Mouse (Mus musculus): Measurements from ENCODE around the gene Amer2. TPM values are rescaled to one million over a fixed set of nuclear protein-coding genes. Genes with fewer than 3 reads are reported as not detected.
"Not testable (repeated sequence)": the region's sequence is repeated elsewhere in the genome, so short reads cannot be mapped to it uniquely, and the experiment has no call there.

Gene Amer2
- total RNA-seq (2018; cell fraction: chromatin; rRNA removed), result under 1 TPM in 2 of 26 experiments, not detected in 24; 0.11 to 0.13 TPM
- total RNA-seq (2018; cell fraction: cytosol; rRNA removed), result under 1 TPM in 5 of 26 experiments, not detected in 21; under 0.01 to 0.10 (median 0.05) TPM
- under 1 TPM in 5 of 26 experiments, not detected in 21; 0.06 to 0.24 (median 0.15) TPM for total RNA-seq (2018; cell fraction: nucleus; rRNA removed)
- polyA plus RNA-seq (2018), result not detected in 3 replicates

GRCm38 (mm10) chr14:60372821-60373309 is at the start of gene Amer2:
TSS of gene Amer2 (plus strand) at chr14:60373259.
- Histone ChIP-seq H3K27ac (no peak within 1 kb of the TSS), H3K4me3 (ENCODE audit: inconsistent target) (no peak within 1 kb of the TSS), H3K36me3 (ENCODE audit: inconsistent target) (no peaks in the 10 kb centered on the region), H3K79me2 (ENCODE audit: inconsistent target) (no peaks in the 10 kb centered on the region)
- WGBS (ENCODE audit: missing documents), result 50% methylated on average over 1 of the region's 1 CpGs

- not testable (repeated sequence) for H3K36me3 ChIP-seq (ENCODE audit: inconsistent target); H3K79me2 ChIP-seq (ENCODE audit: inconsistent target); H3K27ac ChIP-seq; H3K4me3 ChIP-seq (ENCODE audit: inconsistent target)
- WGBS (ENCODE audit: missing documents), result 95% methylated on average over 5 of the region's 5 CpGs
These were observed 33.1 kb upstream of the Amer2 start for GRCm38 (mm10) chr14:60340001-60340400.

- H3K27ac ChIP-seq, result no peak overlapping the region
- H3K4me3 ChIP-seq (ENCODE audit: inconsistent target), result no peak overlapping the region
- no peaks in the 10 kb centered on the region for H3K36me3 ChIP-seq (ENCODE audit: inconsistent target)
- no peaks in the 10 kb centered on the region for H3K79me2 ChIP-seq (ENCODE audit: inconsistent target)
- 82% methylated on average over 4 of the region's 4 CpGs for WGBS (ENCODE audit: missing documents)
These were observed 32.5 kb upstream of the Amer2 start for GRCm38 (mm10) chr14:60340570-60340969.

GRCm38 (mm10) chr14:60345326-60345876 is 27.7 kb upstream of the Amer2 start:
- Histone ChIP-seq H3K27ac (no peak overlapping the region), H3K79me2 (ENCODE audit: inconsistent target) (no peaks in the 10 kb centered on the region), H3K36me3 (ENCODE audit: inconsistent target) (no peaks in the 10 kb centered on the region), H3K4me3 (ENCODE audit: inconsistent target) (no peak overlapping the region)
- 86% methylated on average over 6 of the region's 6 CpGs for WGBS (ENCODE audit: missing documents)

GRCm38 (mm10) chr14:60358347-60358746 is 14.7 kb upstream of the Amer2 start:
- H3K36me3 ChIP-seq (ENCODE audit: inconsistent target), result no peaks in the 10 kb centered on the region
- H3K4me3 ChIP-seq (ENCODE audit: inconsistent target), result no peak overlapping the region
- 91% methylated on average over 5 of the region's 5 CpGs for WGBS (ENCODE audit: missing documents)
- H3K27ac ChIP-seq, result no peak overlapping the region
- no peaks in the 10 kb centered on the region for H3K79me2 ChIP-seq (ENCODE audit: inconsistent target)

GRCm38 (mm10) chr14:60361380-60362212 is 11.5 kb upstream of the Amer2 start:
- H3K79me2 ChIP-seq (ENCODE audit: inconsistent target), result no peaks in the 10 kb centered on the region
- 90% methylated on average over 9 of the region's 9 CpGs for WGBS (ENCODE audit: missing documents)
- no peak overlapping the region for H3K27ac ChIP-seq
- no peaks in the 10 kb centered on the region for H3K36me3 ChIP-seq (ENCODE audit: inconsistent target)
- no peak overlapping the region for H3K4me3 ChIP-seq (ENCODE audit: inconsistent target)

- Histone ChIP-seq H3K79me2 (ENCODE audit: inconsistent target) (no peaks in the 10 kb centered on the region), H3K27ac (no peak overlapping the region), H3K4me3 (ENCODE audit: inconsistent target) (no peak overlapping the region), H3K36me3 (ENCODE audit: inconsistent target) (no peaks in the 10 kb centered on the region)
- WGBS (ENCODE audit: missing documents), result 94% methylated on average over 1 of the region's 1 CpGs
These were observed 6.3 kb upstream of the Amer2 start for GRCm38 (mm10) chr14:60366729-60367128.

GRCm38 (mm10) chr14:60368769-60369666 is 4.0 kb upstream of the Amer2 start:
- no peaks in the 10 kb centered on the region for H3K79me2 ChIP-seq (ENCODE audit: inconsistent target)
- H3K36me3 ChIP-seq (ENCODE audit: inconsistent target), result no peaks in the 10 kb centered on the region
- H3K4me3 ChIP-seq (ENCODE audit: inconsistent target), result no peak overlapping the region
- H3K27ac ChIP-seq, result no peak overlapping the region
- 92% methylated on average over 9 of the region's 9 CpGs for WGBS (ENCODE audit: missing documents)

GRCm38 (mm10) chr14:60369667-60370315 is 3.3 kb upstream of the Amer2 start:
- no peaks in the 10 kb centered on the region for H3K79me2 ChIP-seq (ENCODE audit: inconsistent target)
- H3K4me3 ChIP-seq (ENCODE audit: inconsistent target), result no peak overlapping the region
- no peak overlapping the region for H3K27ac ChIP-seq
- no peaks in the 10 kb centered on the region for H3K36me3 ChIP-seq (ENCODE audit: inconsistent target)
- WGBS (ENCODE audit: missing documents), result 85% methylated on average over 5 of the region's 5 CpGs

GRCm38 (mm10) chr14:60377107-60377506 is 4.0 kb downstream of the Amer2 start:
- H3K4me3 ChIP-seq (ENCODE audit: inconsistent target), result no peak overlapping the region
- no peaks in the 10 kb centered on the region for H3K36me3 ChIP-seq (ENCODE audit: inconsistent target)
- H3K79me2 ChIP-seq (ENCODE audit: inconsistent target), result no peaks in the 10 kb centered on the region
- WGBS (ENCODE audit: missing documents), result 89% methylated on average over 2 of the region's 2 CpGs
- no peak overlapping the region for H3K27ac ChIP-seq

- 65% methylated on average over 10 of the region's 10 CpGs for WGBS (ENCODE audit: missing documents)
- Histone ChIP-seq H3K79me2 (ENCODE audit: inconsistent target) (no peaks in the 10 kb centered on the region), H3K4me3 (ENCODE audit: inconsistent target) (no peak overlapping the region), H3K36me3 (ENCODE audit: inconsistent target) (no peaks in the 10 kb centered on the region), H3K27ac (no peak overlapping the region)
These were observed 4.5 kb downstream of the Amer2 start for GRCm38 (mm10) chr14:60377546-60377945.

GRCm38 (mm10) chr14:60378057-60378565 is 5.1 kb downstream of the Amer2 start:
- no peak overlapping the region for H3K27ac ChIP-seq
- 2% methylated on average over 50 of the region's 53 CpGs for WGBS (ENCODE audit: missing documents)
- H3K79me2 ChIP-seq (ENCODE audit: inconsistent target), result no peaks in the 10 kb centered on the region
- no peak overlapping the region for H3K4me3 ChIP-seq (ENCODE audit: inconsistent target)
- no peaks in the 10 kb centered on the region for H3K36me3 ChIP-seq (ENCODE audit: inconsistent target)

GRCm38 (mm10) chr14:60378566-60379322 is 5.7 kb downstream of the Amer2 start:
- Histone ChIP-seq H3K27ac (no peak overlapping the region), H3K36me3 (ENCODE audit: inconsistent target) (no peaks in the 10 kb centered on the region), H3K79me2 (ENCODE audit: inconsistent target) (no peaks in the 10 kb centered on the region), H3K4me3 (ENCODE audit: inconsistent target) (no peak overlapping the region)
- WGBS (ENCODE audit: missing documents), result 2% methylated on average over 68 of the region's 77 CpGs

Measured in macrophage (primary cell).